Mouse (Mus musculus): ENCODE data around the gene Limk1. TPM values are rescaled to one million over a fixed set of nuclear protein-coding genes. Genes with fewer than 3 reads are reported as not detected.

The Limk1 gene
- 1.7 and 1.8 TPM in 2 replicates for polyA plus RNA-seq (2014; fragmentation: Nextera tagmentation; extraction: Ambion mirVana)

DNA sequence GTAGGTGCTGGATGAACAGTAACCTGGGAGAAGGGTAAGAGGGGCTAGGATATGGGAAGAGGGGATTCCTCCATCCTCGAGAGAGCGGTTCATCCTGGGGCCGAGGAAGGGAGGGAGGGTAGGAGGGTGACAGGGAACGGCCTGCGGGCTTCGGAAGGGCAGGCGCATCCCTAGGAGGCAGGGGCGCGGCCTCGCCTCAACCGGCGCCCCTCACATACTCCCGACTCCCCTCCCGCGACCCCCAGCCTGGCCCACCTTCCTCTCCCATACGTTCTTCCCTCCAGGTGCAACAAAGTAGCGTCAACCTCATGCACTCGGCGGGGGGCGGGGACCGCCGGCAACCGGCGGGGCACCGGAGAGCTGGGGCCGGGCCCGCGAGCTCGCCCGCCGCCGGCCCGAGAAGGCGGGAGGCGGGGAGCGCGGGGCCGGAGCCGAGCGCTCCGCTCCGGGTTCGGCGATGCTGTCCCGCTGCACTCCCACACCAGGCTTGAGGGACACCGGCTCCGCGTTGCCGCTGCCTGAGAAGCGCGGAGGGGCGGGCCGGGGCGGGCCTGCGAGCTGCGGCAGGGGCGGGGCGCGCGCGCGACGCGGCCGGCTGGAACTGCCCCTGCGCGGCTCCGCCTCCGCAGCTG is at the start of gene Limk1:
Limk1 (minus strand) TSS at position 513 of the 632 bp plus-strand sequence.
- Histone ChIP-seq H3K9me3 (ENCODE audit: control insufficient read depth, low read length) (no peaks in the 10 kb centered on the region), H3K4me1 (replicated peaks; ENCODE audit: control insufficient read depth, insufficient read depth, low read length) (no peaks in the 10 kb centered on the region), H3K4me3 (ENCODE audit: low read depth, low read length) (peak within 1 kb of the TSS; percentile 67), H3K27ac (ENCODE audit: low read depth, low read length) (0 out of 2 replicates have a peak within 1 kb of the TSS, but pooled peaks have one; percentile 38), H3K27me3 (replicated peaks; ENCODE audit: control insufficient read depth, insufficient read depth, low read length) (no peaks in the 10 kb centered on the region; the same call in 1 of the 2 replicates), H3K9ac (ENCODE audit: low read depth, low read length) (peak within 1 kb of the TSS; percentile 68), H3K36me3 (ENCODE audit: control insufficient read depth, insufficient read depth, low read length) (no peaks in the 10 kb centered on the region), H3K4me2 (peak within 1 kb of the TSS; percentile 95)
- no peak for DNase-seq (ENCODE audit: low spot score)
- peak; percentile 0; the same call in 1 of the 2 replicates for ATAC-seq (replicated peaks; ENCODE audit: low FRiP score)
- under 1% methylated on average over 69 of the region's 69 CpGs for WGBS

DNA sequence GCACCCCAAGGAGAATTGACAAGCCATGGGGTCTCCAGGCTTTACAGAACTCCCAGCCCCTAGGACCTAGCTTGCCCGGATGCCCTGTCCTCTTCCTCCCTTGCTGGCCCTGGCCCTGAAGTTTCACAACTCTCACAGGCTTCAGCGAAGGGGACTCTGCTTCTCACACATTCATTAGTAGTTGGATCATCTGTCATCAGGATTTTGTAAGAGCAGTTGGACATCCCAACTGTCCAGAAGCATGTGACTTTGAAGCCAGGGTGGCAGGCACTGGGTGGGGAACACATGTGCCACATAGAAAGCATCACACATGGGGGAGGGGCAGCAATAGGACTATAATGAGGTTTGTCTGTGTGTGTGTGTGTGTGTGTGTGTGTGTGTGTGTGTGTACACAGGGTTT is 46.5 kb upstream of the Limk1 start:
- WGBS = 82% methylated on average over 2 of the region's 2 CpGs
- DNase-seq (ENCODE audit: low spot score) = no peak
- Histone ChIP-seq H3K9me3 (ENCODE audit: control insufficient read depth, low read length) (no peaks in the 10 kb centered on the region), H3K27ac (ENCODE audit: low read depth, low read length) (no peak overlapping the region), H3K36me3 (ENCODE audit: control insufficient read depth, insufficient read depth, low read length) (no peaks in the 10 kb centered on the region), H3K27me3 (replicated peaks; ENCODE audit: control insufficient read depth, insufficient read depth, low read length) (no peaks in the 10 kb centered on the region), H3K4me2 (no peak overlapping the region), H3K9ac (ENCODE audit: low read depth, low read length) (no peak overlapping the region), H3K4me1 (replicated peaks; ENCODE audit: control insufficient read depth, insufficient read depth, low read length) (no peaks in the 10 kb centered on the region), H3K4me3 (ENCODE audit: low read depth, low read length) (no peak overlapping the region)
- no peak for ATAC-seq (replicated peaks; ENCODE audit: low FRiP score)

DNA sequence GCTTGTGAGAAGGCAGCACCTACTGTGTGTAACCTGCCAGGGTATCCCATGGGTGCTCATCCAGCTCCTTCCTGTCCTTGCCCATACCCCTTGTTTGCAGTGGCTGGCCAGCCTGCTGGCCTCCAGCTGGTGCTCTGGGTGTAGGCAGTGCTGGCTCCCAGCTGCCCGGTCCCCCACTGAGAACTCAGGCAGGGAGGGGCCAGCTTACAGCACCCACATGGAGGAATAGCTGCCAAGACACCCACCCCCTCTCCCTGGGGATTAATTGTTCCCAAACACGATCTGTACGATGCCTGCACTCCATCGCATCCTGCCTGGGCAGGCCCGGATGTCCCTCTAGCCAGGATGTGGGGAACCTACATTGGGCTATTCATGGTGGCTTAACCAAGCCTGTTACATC is 45.7 kb upstream of the Limk1 start:
- 78% methylated on average over 5 of the region's 5 CpGs for WGBS
- no peaks in the 10 kb centered on the region for H3K9me3 ChIP-seq (ENCODE audit: control insufficient read depth, low read length)
- no peaks in the 10 kb centered on the region for H3K36me3 ChIP-seq (ENCODE audit: control insufficient read depth, insufficient read depth, low read length)
- no peak overlapping the region for H3K4me3 ChIP-seq (ENCODE audit: low read depth, low read length)
- no peak overlapping the region for H3K9ac ChIP-seq (ENCODE audit: low read depth, low read length)
- H3K27ac ChIP-seq (ENCODE audit: low read depth, low read length) = no peak overlapping the region
- H3K27me3 ChIP-seq (replicated peaks; ENCODE audit: control insufficient read depth, insufficient read depth, low read length) = no peaks in the 10 kb centered on the region
- H3K4me2 ChIP-seq = no peak overlapping the region
- ATAC-seq (replicated peaks; ENCODE audit: low FRiP score) = no peak
- H3K4me1 ChIP-seq (replicated peaks; ENCODE audit: control insufficient read depth, insufficient read depth, low read length) = no peaks in the 10 kb centered on the region
- DNase-seq (ENCODE audit: low spot score) = no peak

DNA sequence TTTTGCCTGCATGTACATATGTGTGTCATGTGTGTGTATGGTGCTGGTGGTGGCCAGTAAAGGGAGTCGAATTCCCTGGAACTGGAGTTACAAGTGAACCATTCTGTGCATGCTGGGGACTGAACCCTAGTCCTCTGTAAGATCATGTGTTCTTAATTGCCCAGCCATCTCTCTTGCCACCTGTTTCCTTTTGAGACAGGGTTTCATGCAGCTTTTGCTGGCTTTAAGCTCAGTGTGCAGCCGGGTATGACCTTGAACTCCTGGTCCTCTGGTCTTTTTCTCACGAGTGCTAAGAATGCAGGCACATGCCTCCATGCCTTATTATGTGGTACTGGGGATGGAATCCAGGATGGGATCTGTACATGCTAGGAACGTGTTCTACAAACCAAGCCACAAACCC is 44.8 kb upstream of the Limk1 start:
- Histone ChIP-seq H3K4me1 (replicated peaks; ENCODE audit: control insufficient read depth, insufficient read depth, low read length) (no peaks in the 10 kb centered on the region), H3K4me2 (no peak overlapping the region), H3K27ac (ENCODE audit: low read depth, low read length) (no peak overlapping the region), H3K9ac (ENCODE audit: low read depth, low read length) (no peak overlapping the region), H3K9me3 (ENCODE audit: control insufficient read depth, low read length) (no peaks in the 10 kb centered on the region), H3K36me3 (ENCODE audit: control insufficient read depth, insufficient read depth, low read length) (no peaks in the 10 kb centered on the region), H3K27me3 (replicated peaks; ENCODE audit: control insufficient read depth, insufficient read depth, low read length) (no peaks in the 10 kb centered on the region), H3K4me3 (ENCODE audit: low read depth, low read length) (no peak overlapping the region)
- DNase-seq (ENCODE audit: low spot score) (no peak), ATAC-seq (replicated peaks; ENCODE audit: low FRiP score) (no peak)
- WGBS = 58% methylated on average over 4 of the region's 4 CpGs

DNA sequence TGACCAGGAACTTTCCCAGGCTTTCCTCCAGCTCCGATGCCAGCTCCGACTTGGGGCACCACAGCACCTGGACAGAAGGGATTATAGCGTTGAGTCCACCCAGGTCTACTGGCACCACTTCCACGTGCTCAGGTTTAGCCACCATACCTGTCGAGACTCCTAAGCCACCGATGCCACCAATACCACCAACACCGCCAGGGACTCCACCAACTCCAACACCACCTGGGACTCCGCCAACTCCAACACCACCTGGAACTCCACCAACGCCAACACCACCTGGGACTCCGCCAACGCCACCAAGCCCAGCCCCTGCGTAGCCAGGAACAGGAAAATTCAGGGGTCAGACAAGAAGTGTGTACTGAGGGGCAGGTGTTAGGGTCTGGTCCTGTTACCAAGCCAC is 40.7 kb upstream of the Limk1 start:
- WGBS = 87% methylated on average over 12 of the region's 12 CpGs
- ATAC-seq (replicated peaks; ENCODE audit: low FRiP score) = no peak

DNA sequence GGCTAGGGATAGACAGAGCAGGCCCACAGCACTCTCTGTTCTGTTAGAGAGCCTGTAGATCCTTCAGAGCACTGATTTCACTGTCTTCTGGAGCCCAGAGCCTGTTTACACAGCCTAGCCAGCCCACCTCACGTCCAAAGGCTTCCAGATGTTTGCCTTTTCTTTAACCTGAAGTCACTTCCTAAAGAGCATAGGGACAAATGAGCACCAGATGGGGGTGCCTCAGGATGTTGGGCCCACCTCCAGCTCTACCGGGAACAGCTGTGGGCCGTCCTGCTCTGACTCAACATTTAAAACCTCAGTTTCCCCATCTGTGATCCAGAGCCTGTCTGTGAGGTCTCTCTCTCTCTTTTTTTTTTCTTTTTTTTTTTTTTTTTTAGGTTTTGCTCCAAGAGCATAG is 40.1 kb upstream of the Limk1 start:
- WGBS = 67% methylated on average over 3 of the region's 3 CpGs
- Histone ChIP-seq H3K27ac (ENCODE audit: low read depth, low read length) (no peak overlapping the region), H3K9me3 (ENCODE audit: control insufficient read depth, low read length) (no peaks in the 10 kb centered on the region), H3K9ac (ENCODE audit: low read depth, low read length) (no peak overlapping the region), H3K4me2 (no peak overlapping the region), H3K27me3 (replicated peaks; ENCODE audit: control insufficient read depth, insufficient read depth, low read length) (no peaks in the 10 kb centered on the region), H3K4me1 (replicated peaks; ENCODE audit: control insufficient read depth, insufficient read depth, low read length) (no peaks in the 10 kb centered on the region), H3K4me3 (ENCODE audit: low read depth, low read length) (no peak overlapping the region), H3K36me3 (ENCODE audit: control insufficient read depth, insufficient read depth, low read length) (no peaks in the 10 kb centered on the region)
- ATAC-seq (replicated peaks; ENCODE audit: low FRiP score) = no peak
- no peak for DNase-seq (ENCODE audit: low spot score)

More for the DNA sequence above, 40.7 kb upstream of the Limk1 start:
- Histone ChIP-seq H3K27ac (ENCODE audit: low read depth, low read length) (no peak overlapping the region), H3K4me1 (replicated peaks; ENCODE audit: control insufficient read depth, insufficient read depth, low read length) (no peaks in the 10 kb centered on the region), H3K9me3 (ENCODE audit: control insufficient read depth, low read length) (no peaks in the 10 kb centered on the region), H3K4me3 (ENCODE audit: low read depth, low read length) (no peak overlapping the region), H3K27me3 (replicated peaks; ENCODE audit: control insufficient read depth, insufficient read depth, low read length) (no peaks in the 10 kb centered on the region), H3K9ac (ENCODE audit: low read depth, low read length) (no peak overlapping the region), H3K36me3 (ENCODE audit: control insufficient read depth, insufficient read depth, low read length) (no peaks in the 10 kb centered on the region), H3K4me2 (no peak overlapping the region)
- no peak for DNase-seq (ENCODE audit: low spot score)

DNA sequence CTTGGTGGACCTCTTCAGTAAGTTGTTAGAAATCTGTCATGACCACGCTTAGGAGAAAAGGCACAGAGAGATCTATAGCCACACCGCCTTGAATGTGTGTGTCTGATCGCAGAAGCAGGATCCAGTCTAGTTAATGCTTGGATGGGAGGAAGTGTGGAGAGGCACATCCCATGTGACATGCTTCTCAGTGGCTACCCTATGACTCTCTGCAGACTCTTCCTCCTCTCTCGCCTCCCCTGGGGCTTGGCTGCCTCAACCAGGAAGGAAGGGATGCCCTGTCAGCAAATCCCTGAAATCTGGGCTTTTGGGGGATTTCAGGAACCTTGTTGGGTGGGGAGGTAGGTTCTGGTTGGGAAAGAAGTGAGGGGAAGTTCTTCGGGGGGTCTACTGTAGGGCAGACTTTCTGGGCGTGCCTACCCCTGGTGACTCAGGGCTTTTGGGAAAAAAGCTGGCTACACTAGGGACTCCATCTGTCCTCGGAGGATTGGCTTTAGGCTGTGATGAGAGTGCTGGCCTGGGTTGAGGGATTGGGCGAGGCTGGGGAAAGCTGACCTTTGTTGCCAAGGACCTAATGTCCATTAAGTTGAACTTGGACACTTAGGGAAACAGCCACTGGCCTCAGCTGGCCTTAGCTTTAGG is 38.7 kb upstream of the Limk1 start:
- ATAC-seq (replicated peaks; ENCODE audit: low FRiP score) (no peak), DNase-seq (ENCODE audit: low spot score) (no peak)
- Histone ChIP-seq H3K4me3 (ENCODE audit: low read depth, low read length) (no peak overlapping the region), H3K36me3 (ENCODE audit: control insufficient read depth, insufficient read depth, low read length) (no peaks in the 10 kb centered on the region), H3K9me3 (ENCODE audit: control insufficient read depth, low read length) (no peaks in the 10 kb centered on the region), H3K27ac (ENCODE audit: low read depth, low read length) (no peak overlapping the region), H3K4me1 (replicated peaks; ENCODE audit: control insufficient read depth, insufficient read depth, low read length) (no peaks in the 10 kb centered on the region), H3K9ac (ENCODE audit: low read depth, low read length) (no peak overlapping the region), H3K4me2 (no peak overlapping the region), H3K27me3 (replicated peaks; ENCODE audit: control insufficient read depth, insufficient read depth, low read length) (no peaks in the 10 kb centered on the region)
- 66% methylated on average over 8 of the region's 8 CpGs for WGBS

DNA sequence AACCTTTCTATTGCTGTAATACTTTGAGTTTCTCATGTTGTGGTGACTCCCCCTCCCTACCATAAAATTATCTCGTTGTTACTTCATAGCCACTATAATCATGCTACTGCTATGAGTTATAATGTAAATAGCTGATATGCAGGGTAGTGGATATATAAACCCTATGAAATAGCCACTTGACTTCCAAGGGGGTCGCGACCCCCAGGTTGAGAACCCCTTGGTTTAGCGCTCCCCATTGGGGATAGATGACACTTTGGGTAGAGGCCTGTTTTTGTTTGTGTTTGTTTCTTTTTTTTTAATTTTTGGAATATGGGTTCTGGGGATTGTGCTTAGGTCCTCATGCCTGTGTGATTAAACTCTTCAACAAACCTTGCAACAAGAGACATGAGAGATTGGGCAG is 36.9 kb upstream of the Limk1 start:
- no peaks in the 10 kb centered on the region for H3K36me3 ChIP-seq (ENCODE audit: control insufficient read depth, insufficient read depth, low read length)
- H3K27ac ChIP-seq (ENCODE audit: low read depth, low read length) = no peak overlapping the region
- H3K9ac ChIP-seq (ENCODE audit: low read depth, low read length) = no peak overlapping the region
- ATAC-seq (replicated peaks; ENCODE audit: low FRiP score) (no peak), DNase-seq (ENCODE audit: low spot score) (no peak)
- H3K4me1 ChIP-seq (replicated peaks; ENCODE audit: control insufficient read depth, insufficient read depth, low read length) = no peaks in the 10 kb centered on the region
- 51% methylated on average over 4 of the region's 4 CpGs for WGBS
- no peaks in the 10 kb centered on the region for H3K9me3 ChIP-seq (ENCODE audit: control insufficient read depth, low read length)
- no peak overlapping the region for H3K4me3 ChIP-seq (ENCODE audit: low read depth, low read length)
- H3K27me3 ChIP-seq (replicated peaks; ENCODE audit: control insufficient read depth, insufficient read depth, low read length) = no peaks in the 10 kb centered on the region
- no peak overlapping the region for H3K4me2 ChIP-seq

DNA sequence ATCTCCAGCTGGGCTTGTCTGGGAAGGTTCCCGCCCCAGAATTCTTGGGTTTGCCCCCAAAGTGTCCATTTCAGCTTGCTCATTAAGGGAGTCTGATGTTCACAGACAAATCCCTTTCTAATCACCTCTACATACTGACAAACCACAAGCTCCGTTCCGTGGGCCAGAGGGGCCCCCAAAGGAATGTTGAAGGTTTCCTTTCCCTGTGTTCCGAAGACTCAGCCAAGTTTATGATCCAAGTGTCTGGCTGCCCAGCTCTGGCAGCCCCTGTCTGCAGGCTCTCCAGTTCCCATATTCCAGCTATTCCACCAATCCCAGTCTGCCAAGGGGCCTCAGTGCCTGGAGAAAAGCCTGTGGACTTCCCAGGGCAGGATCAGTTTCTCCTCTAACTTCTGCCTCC is 31.7 kb upstream of the Limk1 start:
- H3K27me3 ChIP-seq (replicated peaks; ENCODE audit: control insufficient read depth, insufficient read depth, low read length) = no peaks in the 10 kb centered on the region
- ATAC-seq (replicated peaks; ENCODE audit: low FRiP score) (no peak), DNase-seq (ENCODE audit: low spot score) (no peak)
- H3K4me2 ChIP-seq = no peak overlapping the region
- H3K27ac ChIP-seq (ENCODE audit: low read depth, low read length) = no peak overlapping the region
- no peaks in the 10 kb centered on the region for H3K4me1 ChIP-seq (replicated peaks; ENCODE audit: control insufficient read depth, insufficient read depth, low read length)
- no peak overlapping the region for H3K4me3 ChIP-seq (ENCODE audit: low read depth, low read length)
- H3K36me3 ChIP-seq (ENCODE audit: control insufficient read depth, insufficient read depth, low read length) = no peaks in the 10 kb centered on the region
- no peaks in the 10 kb centered on the region for H3K9me3 ChIP-seq (ENCODE audit: control insufficient read depth, low read length)
- 47% methylated on average over 4 of the region's 4 CpGs for WGBS
- no peak overlapping the region for H3K9ac ChIP-seq (ENCODE audit: low read depth, low read length)
